Mouse (Mus musculus) adrenal gland, postnatal 10 days (tissue): Measurements from ENCODE around the gene Gm10330. TPM values are rescaled to one million over a fixed set of nuclear protein-coding genes. Genes with fewer than 3 reads are reported as not detected.
"Not testable (repeated sequence)": the region's sequence is repeated elsewhere in the genome, so short reads cannot be mapped to it uniquely, and the experiment has no call there.

Experiments
- DNase-seq: peaks from one replicate; pipeline ENCODE4 v3.0.0; 2021; ENCODE audit warnings: mixed read lengths
- long read RNA-seq, 2 experiments: library from polyadenylated mRNA; stranded (forward); transcript quantifications; one replicate each; pipeline ENCODE4 v2.0.0; 2021
- total RNA-seq, 2 experiments: library from RNA; stranded (reverse); gene quantifications; 2 replicates each; pipeline ENCODE4 v1.2.3; 2021

The Gm10330 gene
- under 1 TPM; 0.18 to 0.27 TPM for total RNA-seq
- long read RNA-seq, experiment 1, result 0 reads
- long read RNA-seq, experiment 2, result 0 reads

DNA sequence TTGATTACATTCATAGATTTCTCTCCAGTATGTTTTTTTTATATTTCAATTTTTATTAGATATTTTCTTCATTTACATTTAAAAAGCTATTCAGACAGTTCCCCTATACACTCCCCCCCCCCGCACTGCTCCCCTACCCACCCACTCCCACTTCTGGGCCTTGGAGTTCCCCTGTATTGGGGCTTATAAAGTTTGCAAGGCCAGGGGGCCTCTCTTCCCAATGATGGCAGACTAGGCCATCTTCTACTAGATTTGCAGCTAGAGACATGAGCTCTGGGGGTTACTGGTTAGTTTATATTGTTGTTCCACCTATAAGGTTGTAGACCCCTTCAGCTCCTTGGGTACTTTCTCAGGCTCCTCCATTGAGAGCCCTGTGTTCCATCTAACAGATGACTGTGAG, at the start of gene Gm10330:
Gm10330 (minus strand) TSS at position 101 of the 400 bp plus-strand sequence.
- DNase-seq, result not testable (repeated sequence)

DNA sequence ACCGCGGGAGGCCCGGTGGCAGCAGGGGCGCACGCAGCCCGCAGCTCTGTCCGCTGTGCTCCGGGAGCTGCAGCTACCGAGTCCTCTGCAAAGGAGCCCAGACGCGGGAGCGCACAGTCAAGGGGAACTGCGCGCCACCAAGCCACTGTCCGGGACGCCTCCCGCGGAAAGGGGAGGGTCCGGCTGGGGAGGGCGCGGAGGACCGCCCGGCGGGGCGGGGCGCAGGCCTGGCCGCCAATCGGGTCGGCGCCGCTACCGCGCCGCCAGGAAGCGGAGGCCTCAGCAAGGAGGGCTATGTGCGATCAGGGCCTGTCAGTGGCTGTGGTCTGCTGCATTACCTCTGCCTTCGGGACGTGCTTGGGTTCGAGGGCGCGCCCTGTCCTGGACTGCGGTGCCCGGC, 20.7 kb upstream of the Gm10330 start:
- not testable (repeated sequence) for DNase-seq

DNA sequence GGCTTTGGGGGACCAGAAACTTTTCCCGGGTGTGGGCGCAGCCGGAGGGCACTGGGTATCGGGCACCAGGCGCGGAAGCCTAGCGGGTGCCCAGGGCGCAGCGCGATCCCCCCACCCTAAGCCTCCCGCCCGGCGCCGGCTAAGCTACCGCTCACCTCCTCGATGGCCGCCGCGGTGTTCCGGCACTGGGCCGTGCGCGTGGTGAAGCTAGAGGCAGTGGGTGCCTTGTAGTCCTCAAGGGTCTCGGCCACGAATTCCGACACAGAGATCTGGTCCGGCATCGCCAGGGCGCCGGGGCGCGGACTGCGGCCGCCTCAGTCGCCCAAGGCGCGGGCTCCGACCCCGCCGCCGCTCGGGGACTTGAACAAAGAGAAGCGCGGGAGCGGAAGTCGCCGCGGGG, 20.3 kb upstream of the Gm10330 start:
- peak; percentile 5 for DNase-seq
